Mouse (Mus musculus) MEL (cell line): ENCODE measurements around the gene Slc16a3. TPM values are rescaled to one million over a fixed set of nuclear protein-coding genes. Genes with fewer than 3 reads are reported as not detected.

Experiments used
- DNase-seq: peaks from one replicate; pipeline ENCODE4 v3.0.0; 2011; ENCODE audit warnings: low read depth, low spot score
- H3K27ac ChIP-seq: 2 replicates; pipeline ENCODE4 v1.5.1; 2012; ENCODE audit warnings: low read depth, mild to moderate bottlenecking, control low read depth, low read length, moderate library complexity; ENCODE audit not compliant: control insufficient read depth
- H3K27me3 ChIP-seq, 2 experiments: fragments of 150-350 bp in 1 of 2; sonication (generic) in 1 of 2; 2 replicates each; pipeline ENCODE4 v1.6.1; 2012; ENCODE audit warnings: low read length in 2 of 2, mild to moderate bottlenecking in 2 of 2, improper control_type of control experiment in 1 of 2, moderate library complexity in 1 of 2; ENCODE audit not compliant: insufficient read depth in 2 of 2, control insufficient read depth in 1 of 2
- H3K36me3 ChIP-seq, 2 experiments: 2 replicates each; pipeline ENCODE4 v1.6.1; 2012 to 2014; ENCODE audit warnings: low read length in 2 of 2, improper control_type of control experiment in 1 of 2, inconsistent platforms in 1 of 2, mild to moderate bottlenecking in 1 of 2; ENCODE audit not compliant: insufficient read depth in 2 of 2, control insufficient read depth in 1 of 2
- H3K4me1 ChIP-seq, 2 experiments: fragments of 150-350 bp in 1 of 2; sonication (generic) in 1 of 2; 2 replicates each; pipeline ENCODE4 v1.6.1; 2012; ENCODE audit warnings: low read length in 2 of 2, improper control_type of control experiment in 1 of 2, mild to moderate bottlenecking in 1 of 2; ENCODE audit not compliant: insufficient read depth in 2 of 2, control insufficient read depth in 1 of 2
- H3K4me3 ChIP-seq, 2 experiments: fragments of 150-350 bp in 1 of 2; sonication (generic) in 1 of 2; 2 replicates each; pipeline ENCODE4 v1.5.1; 2012; ENCODE audit warnings: low read depth in 2 of 2, low read length in 2 of 2, mild to moderate bottlenecking in 2 of 2, moderate library complexity in 2 of 2, control low read depth in 1 of 2, improper control_type of control experiment in 1 of 2; ENCODE audit not compliant: control insufficient read depth in 1 of 2, insufficient read depth in 1 of 2
- H3K79me2 ChIP-seq: 2 replicates; pipeline ENCODE4 v1.6.1; 2012; ENCODE audit warnings: mild to moderate bottlenecking, low read length, moderate library complexity; ENCODE audit not compliant: control insufficient read depth, poor library complexity, insufficient read depth
- H3K9ac ChIP-seq: 2 replicates; pipeline ENCODE4 v1.6.1; 2012; ENCODE audit warnings: low read depth, mild to moderate bottlenecking, control low read depth, low read length, moderate library complexity; ENCODE audit not compliant: control insufficient read depth, poor library complexity, severe bottlenecking
- H3K9me3 ChIP-seq: fragments of 150-350 bp; sonication (generic); replicated peaks from 2 replicates; pipeline ENCODE4 v1.6.1; 2012; ENCODE audit warnings: mild to moderate bottlenecking, low read length, improper control_type of control experiment, moderate library complexity; ENCODE audit not compliant: insufficient read depth
- CHD2 ChIP-seq: IDR thresholded peaks from 2 replicates; pipeline ENCODE4 v1.6.1; 2011; ENCODE audit warnings: low read length, improper control_type of control experiment
- ELF1 ChIP-seq: IDR thresholded peaks from 2 replicates; pipeline ENCODE4 v1.6.1; 2014; ENCODE audit warnings: low read depth, mild to moderate bottlenecking, inconsistent platforms, low read length, improper control_type of control experiment, moderate library complexity
- EP300 ChIP-seq, 2 experiments: IDR thresholded peaks; 2 replicates each; pipeline ENCODE4 v1.6.1; 2011; ENCODE audit warnings: improper control_type of control experiment in 2 of 2, low read length in 2 of 2, low read depth in 1 of 2, mild to moderate bottlenecking in 1 of 2
- ETS1 ChIP-seq: IDR thresholded peaks from 2 replicates; pipeline ENCODE4 v1.6.1; 2012; ENCODE audit warnings: low read depth, mild to moderate bottlenecking, inconsistent platforms, low read length, improper control_type of control experiment, moderate library complexity
- KAT2A ChIP-seq: conservative IDR thresholded peaks from 2 replicates; pipeline ENCODE4 v1.6.1; 2012; ENCODE audit warnings: low read depth, low read length, improper control_type of control experiment, inconsistent platforms
- MXI1 ChIP-seq: IDR thresholded peaks from 2 replicates; pipeline ENCODE4 v1.6.1; 2011; ENCODE audit warnings: mild to moderate bottlenecking, low read depth, low read length, improper control_type of control experiment
- MYC ChIP-seq: IDR thresholded peaks from 2 replicates; pipeline ENCODE4 v1.6.1; 2011; ENCODE audit warnings: low read depth, mild to moderate bottlenecking, low read length, improper control_type of control experiment, moderate library complexity
- NRF1 ChIP-seq: IDR thresholded peaks from 2 replicates; pipeline ENCODE4 v1.6.1; 2014; ENCODE audit warnings: low read depth, mild to moderate bottlenecking, inconsistent platforms, low read length, improper control_type of control experiment, moderate library complexity; ENCODE audit not compliant: poor library complexity, insufficient read depth, severe bottlenecking
- POLR2A ChIP-seq, 2 experiments: IDR thresholded peaks; 2 replicates each; pipeline ENCODE4 v1.6.1; 2011 to 2012; ENCODE audit warnings: low read length in 2 of 2, mild to moderate bottlenecking in 2 of 2, control low read depth in 1 of 2, improper control_type of control experiment in 1 of 2, low read depth in 1 of 2, moderate library complexity in 1 of 2; ENCODE audit not compliant: control insufficient read depth in 1 of 2, insufficient read depth in 1 of 2, poor library complexity in 1 of 2
- RCOR1 ChIP-seq: IDR thresholded peaks from 2 replicates; pipeline ENCODE4 v1.6.1; 2012; ENCODE audit warnings: low read depth, mild to moderate bottlenecking, inconsistent platforms, low read length, improper control_type of control experiment
- UBTF ChIP-seq: IDR thresholded peaks from 2 replicates; pipeline ENCODE4 v1.6.1; 2012; ENCODE audit warnings: low read depth, mild to moderate bottlenecking, inconsistent platforms, low read length, improper control_type of control experiment, moderate library complexity, borderline replicate concordance; ENCODE audit not compliant: insufficient read depth
- ZC3H11A ChIP-seq: IDR thresholded peaks from 2 replicates; pipeline ENCODE4 v1.6.1; 2012; ENCODE audit warnings: low read depth, mild to moderate bottlenecking, inconsistent platforms, low read length, improper control_type of control experiment
- polyA plus RNA-seq, 2 experiments: library from polyadenylated mRNA; stranded (reverse) in 1 of 2; unstranded in 1 of 2; fragments of >175 nt in 1 of 2; fragments of >200 nt in 1 of 2; gene quantifications; 2 replicates each; pipeline versions ENCODE4 v1.2.1 to v1.2.4; 2012; ENCODE audit warnings: low replicate concordance in 2 of 2, low read depth in 1 of 2; ENCODE audit not compliant: insufficient read length in 2 of 2, insufficient read depth in 1 of 2, missing spikeins in 1 of 2
- total RNA-seq: library from RNA; depleted of rRNA; stranded (reverse); fragments of 300-350 nt; gene quantifications from 2 replicates; pipeline ENCODE4 v1.2.3, GENCODE M21; 2012

Gene Slc16a3
- total and polyA plus RNA-seq, 3 experiments: 85.7 to 610 (median 570) TPM

DNA sequence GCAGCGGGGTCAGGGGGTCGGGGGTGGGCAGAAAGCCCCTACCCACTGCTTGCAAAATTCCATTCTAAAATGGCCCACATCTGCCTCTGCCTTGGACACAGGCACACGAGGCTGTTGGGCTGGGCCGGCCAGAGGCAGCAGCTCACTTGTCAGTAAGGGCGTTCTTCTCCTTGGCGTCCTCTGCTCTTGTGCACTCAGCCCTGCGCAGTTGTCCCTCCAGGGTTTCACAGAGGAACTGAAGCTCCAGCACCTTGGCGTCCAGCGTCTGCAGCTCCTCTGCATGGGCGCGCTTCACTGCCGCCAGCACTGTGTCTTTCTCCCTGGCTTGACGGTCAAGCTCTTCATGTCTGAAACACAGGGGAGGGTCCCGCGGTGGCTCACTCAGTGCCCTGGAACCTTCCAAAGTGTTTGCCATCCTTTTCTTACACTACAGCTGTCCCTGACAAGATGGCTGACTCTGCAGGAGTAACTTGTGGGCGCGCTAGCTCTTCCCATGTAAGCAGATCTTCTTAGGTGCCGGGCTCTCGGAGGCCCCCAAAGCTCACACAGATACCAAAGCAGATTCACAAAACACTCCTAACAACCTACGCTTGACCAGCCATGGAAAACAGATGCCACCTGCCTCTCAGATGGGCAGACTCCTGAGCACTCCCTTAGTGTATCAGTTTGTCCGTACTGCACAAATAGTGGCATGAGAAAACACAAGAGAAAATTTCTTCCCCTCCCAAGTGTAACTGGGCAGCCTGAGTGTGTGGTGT is 46.4 kb upstream of the Slc16a3 start:
- Histone ChIP-seq H3K4me1 (peaks cover 8 to 10% of the 10 kb centered on the region in 2 experiments), H3K27ac (no peak overlapping the region)
- no peak for DNase-seq

DNA sequence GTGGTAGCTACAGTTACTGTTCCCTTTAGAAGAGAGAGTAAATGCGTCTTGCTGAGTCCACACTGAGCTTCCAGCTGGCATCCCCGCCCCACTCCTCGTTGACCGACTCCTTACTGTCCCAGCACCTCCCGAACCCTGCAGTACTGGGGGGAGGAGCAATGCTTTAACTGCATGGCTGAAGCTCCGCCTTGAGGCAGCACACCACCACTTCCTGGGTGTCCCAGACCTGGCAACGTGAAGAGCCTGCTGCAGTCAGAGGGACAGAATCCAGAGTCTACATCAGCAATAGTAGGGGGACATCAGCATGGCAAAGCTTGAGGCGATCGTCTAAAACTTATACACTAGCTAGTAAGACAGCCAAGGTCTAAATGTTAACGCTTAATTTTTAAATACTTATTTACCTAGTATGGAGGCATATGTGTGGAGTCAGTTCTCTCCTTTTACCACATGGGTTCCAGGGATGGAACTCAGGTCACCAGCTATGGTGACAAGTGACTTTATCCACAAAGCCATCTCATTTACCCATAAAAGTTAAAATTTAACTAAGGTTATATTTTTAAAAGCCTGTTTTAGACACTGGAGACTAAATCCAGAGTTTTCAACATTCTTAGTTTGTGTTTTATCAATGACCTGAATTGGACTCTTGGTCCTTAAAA is 45.7 kb upstream of the Slc16a3 start:
- H3K9ac ChIP-seq: no peak overlapping the region
- no peak for TF ChIP-seq POLR2A (IDR thresholded peaks at IDR 0.05; ENCODE audit: control insufficient read depth in 1 of 2, insufficient read depth in 1 of 2, low read depth in 1 of 2, low read length in 2 of 2, poor library complexity in 1 of 2)
- no peak for TF ChIP-seq ELF1
- no peak for TF ChIP-seq MXI1
- no peak for TF ChIP-seq ETS1
- TF ChIP-seq KAT2A: no peak
- no peak for TF ChIP-seq RCOR1
- DNase-seq: peak; percentile 27
- H3K79me2 ChIP-seq: no peaks in the 10 kb centered on the region
- no peak overlapping the region for H3K4me3 ChIP-seq
- peaks cover 0 to 13% of the 10 kb centered on the region in 2 experiments; a peak in 2 of 4 replicates for H3K36me3 ChIP-seq
- H3K27ac ChIP-seq: no peak overlapping the region
- H3K27me3 ChIP-seq: no peaks in the 10 kb centered on the region
- peaks cover 8 to 10% of the 10 kb centered on the region in 2 experiments for H3K4me1 ChIP-seq
- no peaks in the 10 kb centered on the region for H3K9me3 ChIP-seq

More for the DNA sequence above, 46.4 kb upstream of the Slc16a3 start:
- TF ChIP-seq EP300 (IDR thresholded peaks at IDR 0.05; ENCODE audit: low read depth in 1 of 2, low read length in 2 of 2): no peak
- no peak for TF ChIP-seq ZC3H11A
- no peak for TF ChIP-seq CHD2
- TF ChIP-seq NRF1: no peak
- Histone ChIP-seq H3K9ac (no peak overlapping the region), H3K79me2 (no peaks in the 10 kb centered on the region), H3K36me3 (peaks cover 1 to 13% of the 10 kb centered on the region in 2 experiments; a peak in 3 of 4 replicates), H3K27me3 (no peaks in the 10 kb centered on the region), H3K9me3 (no peaks in the 10 kb centered on the region), H3K4me3 (no peak overlapping the region)

DNA sequence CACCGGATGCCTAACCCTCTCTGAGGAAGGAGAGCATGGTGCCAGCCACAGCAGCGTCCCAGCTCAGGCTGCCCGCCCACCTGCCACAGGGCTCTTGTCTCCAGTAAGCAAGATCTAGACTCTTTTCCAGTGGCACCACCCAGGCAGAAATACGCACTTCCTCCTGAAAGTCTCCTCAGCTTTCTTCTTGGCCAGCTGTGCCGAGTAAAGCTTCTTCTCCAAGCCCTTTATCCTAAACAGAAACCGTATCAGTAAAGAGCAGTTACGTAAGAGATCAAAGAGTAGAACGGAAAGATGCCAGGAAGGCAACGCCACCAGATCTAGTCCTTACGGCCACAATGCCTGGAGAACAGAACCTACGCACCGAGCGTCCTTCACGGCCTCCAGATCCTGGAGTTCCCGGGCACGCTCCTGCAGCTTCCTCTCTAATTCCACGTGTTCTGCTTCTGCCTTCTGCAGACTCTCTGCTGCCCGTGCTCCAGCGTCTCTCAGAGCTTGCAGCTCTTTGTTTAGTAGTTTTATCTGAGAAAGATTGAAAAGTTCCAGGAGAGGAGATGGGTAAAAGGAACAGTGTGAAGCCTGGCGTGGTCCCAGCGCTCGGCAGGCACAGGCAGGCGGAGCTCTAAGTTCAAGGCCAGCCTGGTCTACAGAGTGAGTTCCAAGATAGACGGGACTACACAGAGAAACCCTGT is 45.0 kb upstream of the Slc16a3 start:
- Histone ChIP-seq H3K9me3 (no peaks in the 10 kb centered on the region), H3K4me1 (peaks cover 8 to 10% of the 10 kb centered on the region in 2 experiments), H3K4me3 (no peak overlapping the region), H3K27me3 (no peaks in the 10 kb centered on the region), H3K79me2 (no peaks in the 10 kb centered on the region), H3K36me3 (peaks cover 0 to 13% of the 10 kb centered on the region in 2 experiments; a peak in 2 of 4 replicates), H3K9ac (no peak overlapping the region), H3K27ac (no peak overlapping the region)
- no peak for TF ChIP-seq MYC
- TF ChIP-seq ETS1: no peak
- TF ChIP-seq UBTF: no peak
- no peak for DNase-seq
